15 mouse cellular contexts compared by ENCODE assay signal in the genomic region with DNA sequence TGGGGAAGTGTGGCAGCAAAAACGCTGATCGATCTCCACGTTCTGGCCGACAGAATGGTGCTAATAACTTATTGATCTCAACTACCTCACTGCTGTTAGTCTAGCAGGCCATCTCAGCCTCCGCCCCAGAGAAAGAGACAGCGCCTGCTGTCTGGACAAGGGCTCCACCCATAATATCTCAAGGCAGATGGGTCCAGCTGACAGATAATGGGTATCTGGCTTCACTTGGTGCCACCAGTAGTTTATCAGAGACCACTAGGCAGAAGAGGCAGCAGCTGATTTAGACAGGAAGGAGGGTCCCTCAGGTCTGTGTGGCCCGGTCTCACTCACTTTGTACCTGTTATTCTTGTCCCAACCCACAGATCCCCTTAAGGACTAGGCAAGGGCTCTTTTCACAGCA. TPM values are rescaled to one million over a fixed set of nuclear protein-coding genes. Genes with fewer than 3 reads are reported as not detected.
A peak's percentile ranks its signal among the peaks of the same experiment; 100 is the strongest.
DNase-seq lines count a peak whose midpoint lies in the region; ATAC-seq lines count a peak whose summit lies in the region.
"Had no signal": no experiment of that assay in that cellular context is flagged by ENCODE, and none has a peak within 500 bp of the region (broad histone marks: within the 10 kb centered on the region; RNA-seq: fewer than 3 reads in every experiment).

No protein-coding gene starts in this region.

- H3K4me1 ChIP-seq in forebrain, embryonic 12.5 days, result peaks cover 20% of the 10 kb centered on the region
- peaks cover 15% of the 10 kb centered on the region for H3K4me1 ChIP-seq in forebrain, embryonic 13.5 days
- H3K4me1 ChIP-seq in neural tube, embryonic 11.5 days (ENCODE audit: control insufficient read depth, insufficient read depth, low read length), result no peaks in the 10 kb centered on the region
- peaks cover 20% of the 10 kb centered on the region for H3K4me1 ChIP-seq in neural tube, embryonic 15.5 days
- peaks cover 10% of the 10 kb centered on the region for H3K4me1 ChIP-seq in intestine, embryonic 16.5 days (ENCODE audit: control insufficient read depth, insufficient read depth, low read length)
- peaks cover 49% of the 10 kb centered on the region for H3K4me1 ChIP-seq in midbrain, embryonic 13.5 days (replicated peaks)
- H3K4me1 ChIP-seq in limb, embryonic 10.5 days, result peaks cover 26% of the 10 kb centered on the region

- no peak overlapping the region for H3K9ac ChIP-seq in forebrain, embryonic 12.5 days
- no peak overlapping the region for H3K9ac ChIP-seq in forebrain, embryonic 13.5 days
- no peak overlapping the region for H3K9ac ChIP-seq in neural tube, embryonic 11.5 days (ENCODE audit: low read length)
- H3K9ac ChIP-seq in neural tube, embryonic 15.5 days (replicated peaks), result no peak overlapping the region
- H3K9ac ChIP-seq in intestine, embryonic 16.5 days (ENCODE audit: low read depth, low read length), result no peak overlapping the region
- no peak overlapping the region for H3K9ac ChIP-seq in midbrain, embryonic 13.5 days (replicated peaks)
- H3K9ac ChIP-seq: forebrain, embryonic 15.5 days had no signal

- no peaks in the 10 kb centered on the region for H3K9me3 ChIP-seq in forebrain, embryonic 12.5 days
- H3K9me3 ChIP-seq in forebrain, embryonic 13.5 days (replicated peaks), result no peaks in the 10 kb centered on the region
- H3K9me3 ChIP-seq in neural tube, embryonic 11.5 days (ENCODE audit: control insufficient read depth, low read length), result no peaks in the 10 kb centered on the region
- no peaks in the 10 kb centered on the region for H3K9me3 ChIP-seq in neural tube, embryonic 15.5 days (replicated peaks)
- H3K9me3 ChIP-seq in intestine, embryonic 16.5 days (ENCODE audit: control insufficient read depth, low read length), result no peaks in the 10 kb centered on the region
- H3K9me3 ChIP-seq in midbrain, embryonic 13.5 days, result no peaks in the 10 kb centered on the region
- no peaks in the 10 kb centered on the region for H3K9me3 ChIP-seq in limb, embryonic 10.5 days (replicated peaks)
- H3K9me3 ChIP-seq: forebrain, embryonic 15.5 days; megakaryocyte, embryonic 14.5 days had no signal

- 0 out of 2 replicates have a peak, but pooled peaks have one; percentile 19 for ATAC-seq in forebrain, embryonic 12.5 days (ENCODE audit: low FRiP score)
- ATAC-seq in forebrain, embryonic 13.5 days, result no peak
- ATAC-seq in neural tube, embryonic 11.5 days (ENCODE audit: insufficient read depth, low FRiP score, low TSS enrichment), result no peak
- no peak for ATAC-seq in neural tube, embryonic 15.5 days (ENCODE audit: low FRiP score)
- ATAC-seq in intestine, embryonic 16.5 days, result peak; percentile 62
- ATAC-seq in midbrain, embryonic 13.5 days, result no peak
- ATAC-seq: forebrain, embryonic 15.5 days; Patski had no signal

- no peak overlapping the region for H3K27ac ChIP-seq in forebrain, embryonic 12.5 days
- H3K27ac ChIP-seq in forebrain, embryonic 13.5 days, result no peak overlapping the region
- H3K27ac ChIP-seq in neural tube, embryonic 11.5 days (ENCODE audit: low read depth, low read length), result peak overlapping the region; percentile 40
- H3K27ac ChIP-seq in neural tube, embryonic 15.5 days (replicated peaks), result no peak overlapping the region
- H3K27ac ChIP-seq in intestine, embryonic 16.5 days (ENCODE audit: low read length), result no peak overlapping the region
- peak overlapping the region; percentile 74 for H3K27ac ChIP-seq in midbrain, embryonic 13.5 days
- no peak overlapping the region for H3K27ac ChIP-seq in limb, embryonic 10.5 days
- H3K27ac ChIP-seq: forebrain, embryonic 15.5 days; heart, adult 2 months had no signal

- H3K36me3 ChIP-seq in forebrain, embryonic 12.5 days (replicated peaks), result peaks cover 16% of the 10 kb centered on the region
- H3K36me3 ChIP-seq in forebrain, embryonic 13.5 days (ENCODE audit: poor library complexity, severe bottlenecking), result peaks cover 19% of the 10 kb centered on the region
- peaks cover 9% of the 10 kb centered on the region for H3K36me3 ChIP-seq in neural tube, embryonic 11.5 days (ENCODE audit: control insufficient read depth, insufficient read depth, low read length)
- peaks cover 13% of the 10 kb centered on the region for H3K36me3 ChIP-seq in neural tube, embryonic 15.5 days
- peaks cover 8% of the 10 kb centered on the region; the same call in 1 of the 2 replicates for H3K36me3 ChIP-seq in intestine, embryonic 16.5 days (ENCODE audit: control insufficient read depth, insufficient read depth, low read length)
- H3K36me3 ChIP-seq in midbrain, embryonic 13.5 days, result peaks cover 16% of the 10 kb centered on the region
- H3K36me3 ChIP-seq in limb, embryonic 10.5 days, result peaks cover 16% of the 10 kb centered on the region

- WGBS in forebrain, embryonic 12.5 days, result 45% methylated on average over 7 of the region's 7 CpGs
- 47% methylated on average over 7 of the region's 7 CpGs for WGBS in forebrain, embryonic 13.5 days
- WGBS in neural tube, embryonic 11.5 days, result 45% methylated on average over 7 of the region's 7 CpGs
- 40% methylated on average over 7 of the region's 7 CpGs for WGBS in neural tube, embryonic 15.5 days
- 41% methylated on average over 7 of the region's 7 CpGs for WGBS in intestine, embryonic 16.5 days
- WGBS in midbrain, embryonic 13.5 days, result 48% methylated on average over 7 of the region's 7 CpGs
- WGBS in limb, embryonic 10.5 days, result 46% methylated on average over 7 of the region's 7 CpGs

- peaks cover 45% of the 10 kb centered on the region for H3K27me3 ChIP-seq in forebrain, embryonic 12.5 days
- H3K27me3 ChIP-seq in forebrain, embryonic 13.5 days, result peaks cover 38% of the 10 kb centered on the region
- H3K27me3 ChIP-seq in neural tube, embryonic 11.5 days (ENCODE audit: control insufficient read depth, insufficient read depth, low read length), result peaks cover 26% of the 10 kb centered on the region
- H3K27me3 ChIP-seq in neural tube, embryonic 15.5 days (replicated peaks), result peaks cover 28% of the 10 kb centered on the region
- peaks cover 26% of the 10 kb centered on the region for H3K27me3 ChIP-seq in intestine, embryonic 16.5 days (replicated peaks; ENCODE audit: control insufficient read depth, insufficient read depth, low read length)
- peaks cover 20% of the 10 kb centered on the region for H3K27me3 ChIP-seq in midbrain, embryonic 13.5 days
- H3K27me3 ChIP-seq in limb, embryonic 10.5 days (ENCODE audit: low read depth, poor library complexity, severe bottlenecking), result peaks cover 57% of the 10 kb centered on the region
- H3K27me3 ChIP-seq: Patski had no signal

- H3K4me2 ChIP-seq in forebrain, embryonic 12.5 days, result no peak overlapping the region
- H3K4me2 ChIP-seq in forebrain, embryonic 13.5 days, result no peak overlapping the region
- no peak overlapping the region for H3K4me2 ChIP-seq in neural tube, embryonic 11.5 days (ENCODE audit: low read depth)
- no peak overlapping the region for H3K4me2 ChIP-seq in neural tube, embryonic 15.5 days
- H3K4me2 ChIP-seq in intestine, embryonic 16.5 days (ENCODE audit: low read depth, low read length), result no peak overlapping the region
- H3K4me2 ChIP-seq in midbrain, embryonic 13.5 days (replicated peaks), result no peak overlapping the region
- H3K4me2 ChIP-seq: forebrain, embryonic 15.5 days had no signal

- no peak for DNase-seq in neural tube, embryonic 11.5 days (ENCODE audit: low spot score)
- no peak for DNase-seq in right cerebral cortex, adult 18-20 months
- DNase-seq in limb, embryonic 10.5 days (ENCODE audit: low spot score), result no peak
- DNase-seq: adrenal gland, postnatal 25 days; cerebellum, postnatal 25 days; heart, adult 2 months; kidney, adult 2 months had no signal

- no peak overlapping the region for H3K4me3 ChIP-seq in forebrain, embryonic 12.5 days (replicated peaks)
- H3K4me3 ChIP-seq in forebrain, embryonic 13.5 days, result no peak overlapping the region
- no peak overlapping the region for H3K4me3 ChIP-seq in neural tube, embryonic 11.5 days (ENCODE audit: low read depth, low read length)
- no peak overlapping the region for H3K4me3 ChIP-seq in neural tube, embryonic 15.5 days (replicated peaks)
- no peak overlapping the region for H3K4me3 ChIP-seq in intestine, embryonic 16.5 days (ENCODE audit: low read length)
- no peak overlapping the region for H3K4me3 ChIP-seq in midbrain, embryonic 13.5 days (replicated peaks)
- H3K4me3 ChIP-seq in limb, embryonic 10.5 days, result no peak overlapping the region
- H3K4me3 ChIP-seq: forebrain, embryonic 15.5 days; heart, adult 2 months; megakaryocyte, embryonic 14.5 days had no signal

RNA-seq across cellular contexts. Expression of a gene that starts 2.4 kb away (rescaled TPM):
- polyA plus RNA-seq in forebrain, embryonic 12.5 days (2016; fragmentation: Nextera tagmentation; extraction: Ambion mirVana), result 0.95 and 2.0 TPM in 2 replicates
- polyA plus RNA-seq in forebrain, embryonic 13.5 days (2015; fragmentation: Nextera tagmentation; extraction: Ambion mirVana), result 0.85 and 1.5 TPM in 2 replicates
- 1.4 and 2.6 TPM in 2 replicates for polyA plus RNA-seq in neural tube, embryonic 11.5 days (2014; fragmentation: Nextera tagmentation; extraction: Ambion mirVana)
- 1.7 TPM in 2 replicates for polyA plus RNA-seq in neural tube, embryonic 15.5 days (2015; fragmentation: Nextera tagmentation; extraction: Ambion mirVana)
- 0.53 and 1.2 TPM in 2 replicates for polyA plus RNA-seq in intestine, embryonic 16.5 days (2015; fragmentation: Nextera tagmentation; extraction: Ambion mirVana)
- polyA plus RNA-seq in midbrain, embryonic 13.5 days (2015; fragmentation: Nextera tagmentation; extraction: Ambion mirVana), result 5.2 and 6.0 TPM in 2 replicates
- polyA plus RNA-seq in limb, embryonic 10.5 days (2016; fragmentation: Nextera tagmentation; extraction: Ambion mirVana), result 0.59 and 1.1 TPM in 2 replicates

RNA-seq across cellular contexts. Expression of a gene that starts 17.2 kb away (rescaled TPM):
- polyA plus RNA-seq in forebrain, embryonic 12.5 days (2016; fragmentation: Nextera tagmentation; extraction: Ambion mirVana), result 90.4 and 95.7 TPM in 2 replicates
- 62.8 and 64.9 TPM in 2 replicates for polyA plus RNA-seq in forebrain, embryonic 13.5 days (2015; fragmentation: Nextera tagmentation; extraction: Ambion mirVana)
- polyA plus RNA-seq in neural tube, embryonic 11.5 days (2014; fragmentation: Nextera tagmentation; extraction: Ambion mirVana), result 75.3 and 77.4 TPM in 2 replicates
- 50.4 and 61.6 TPM in 2 replicates for polyA plus RNA-seq in neural tube, embryonic 15.5 days (2015; fragmentation: Nextera tagmentation; extraction: Ambion mirVana)
- polyA plus RNA-seq in intestine, embryonic 16.5 days (2015; fragmentation: Nextera tagmentation; extraction: Ambion mirVana), result 63.9 and 69.1 TPM in 2 replicates
- polyA plus RNA-seq in midbrain, embryonic 13.5 days (2015; fragmentation: Nextera tagmentation; extraction: Ambion mirVana), result 57.9 and 60.1 TPM in 2 replicates
- 103 and 141 TPM in 2 replicates for polyA plus RNA-seq in limb, embryonic 10.5 days (2016; fragmentation: Nextera tagmentation; extraction: Ambion mirVana)

RNA-seq across cellular contexts. Expression of a gene that starts 18.4 kb away (rescaled TPM):
- polyA plus RNA-seq in forebrain, embryonic 12.5 days (2016; fragmentation: Nextera tagmentation; extraction: Ambion mirVana), result 27.6 and 28.5 TPM in 2 replicates
- 22.4 and 26.2 TPM in 2 replicates for polyA plus RNA-seq in forebrain, embryonic 13.5 days (2015; fragmentation: Nextera tagmentation; extraction: Ambion mirVana)
- polyA plus RNA-seq in neural tube, embryonic 11.5 days (2014; fragmentation: Nextera tagmentation; extraction: Ambion mirVana), result 20.4 and 21.6 TPM in 2 replicates
- 27.2 and 28.7 TPM in 2 replicates for polyA plus RNA-seq in neural tube, embryonic 15.5 days (2015; fragmentation: Nextera tagmentation; extraction: Ambion mirVana)
- 11.7 and 13.8 TPM in 2 replicates for polyA plus RNA-seq in intestine, embryonic 16.5 days (2015; fragmentation: Nextera tagmentation; extraction: Ambion mirVana)
- polyA plus RNA-seq in midbrain, embryonic 13.5 days (2015; fragmentation: Nextera tagmentation; extraction: Ambion mirVana), result 26.4 and 28.3 TPM in 2 replicates
- polyA plus RNA-seq in limb, embryonic 10.5 days (2016; fragmentation: Nextera tagmentation; extraction: Ambion mirVana), result 24.2 and 25.2 TPM in 2 replicates

RNA-seq across cellular contexts. Expression of a gene that starts 37.4 kb away (rescaled TPM):
- polyA plus RNA-seq in forebrain, embryonic 12.5 days (2016; fragmentation: Nextera tagmentation; extraction: Ambion mirVana), result 2.1 and 2.4 TPM in 2 replicates
- polyA plus RNA-seq in forebrain, embryonic 13.5 days (2015; fragmentation: Nextera tagmentation; extraction: Ambion mirVana), result 1.2 and 1.6 TPM in 2 replicates
- 0.57 and 0.85 TPM in 2 replicates for polyA plus RNA-seq in neural tube, embryonic 11.5 days (2014; fragmentation: Nextera tagmentation; extraction: Ambion mirVana)
- 2.3 and 2.8 TPM in 2 replicates for polyA plus RNA-seq in neural tube, embryonic 15.5 days (2015; fragmentation: Nextera tagmentation; extraction: Ambion mirVana)
- polyA plus RNA-seq in intestine, embryonic 16.5 days (2015; fragmentation: Nextera tagmentation; extraction: Ambion mirVana), result 0.20 and 0.35 TPM in 2 replicates
- polyA plus RNA-seq in midbrain, embryonic 13.5 days (2015; fragmentation: Nextera tagmentation; extraction: Ambion mirVana), result 2.3 and 2.5 TPM in 2 replicates
- 0.18 and 0.29 TPM in 2 replicates for polyA plus RNA-seq in limb, embryonic 10.5 days (2016; fragmentation: Nextera tagmentation; extraction: Ambion mirVana)

RNA-seq across cellular contexts. Expression of a gene that starts 49.9 kb away (rescaled TPM):
- 7.1 and 8.2 TPM in 2 replicates for polyA plus RNA-seq in forebrain, embryonic 12.5 days (2016; fragmentation: Nextera tagmentation; extraction: Ambion mirVana)
- polyA plus RNA-seq in forebrain, embryonic 13.5 days (2015; fragmentation: Nextera tagmentation; extraction: Ambion mirVana), result 6.2 and 7.6 TPM in 2 replicates
- polyA plus RNA-seq in neural tube, embryonic 11.5 days (2014; fragmentation: Nextera tagmentation; extraction: Ambion mirVana), result 1.5 and 1.8 TPM in 2 replicates
- 4.2 and 6.2 TPM in 2 replicates for polyA plus RNA-seq in neural tube, embryonic 15.5 days (2015; fragmentation: Nextera tagmentation; extraction: Ambion mirVana)
- polyA plus RNA-seq in intestine, embryonic 16.5 days (2015; fragmentation: Nextera tagmentation; extraction: Ambion mirVana), result 2.1 and 2.3 TPM in 2 replicates
- polyA plus RNA-seq in midbrain, embryonic 13.5 days (2015; fragmentation: Nextera tagmentation; extraction: Ambion mirVana), result 5.3 and 6.9 TPM in 2 replicates
- polyA plus RNA-seq in limb, embryonic 10.5 days (2016; fragmentation: Nextera tagmentation; extraction: Ambion mirVana), result 1.1 and 1.2 TPM in 2 replicates

Comparison
In these comparisons a context has a peak if more than half of its experiments do, and no peak if none do; other contexts are left out.
1. ATAC-seq: peak in forebrain, embryonic 12.5 days (single experiment) and intestine, embryonic 16.5 days (single experiment); none in forebrain, embryonic 13.5 days (single experiment), neural tube, embryonic 11.5 days (single experiment), neural tube, embryonic 15.5 days (single experiment) and midbrain, embryonic 13.5 days (single experiment).
2. H3K27ac ChIP-seq: peak in neural tube, embryonic 11.5 days (single experiment) and midbrain, embryonic 13.5 days (single experiment); none in forebrain, embryonic 12.5 days (single experiment), forebrain, embryonic 13.5 days (single experiment), neural tube, embryonic 15.5 days (single experiment), intestine, embryonic 16.5 days (single experiment) and limb, embryonic 10.5 days (single experiment).